Mouse (Mus musculus) CH12.LX (cell line): Measurements from ENCODE around the gene Sytl1. TPM values are rescaled to one million over a fixed set of nuclear protein-coding genes. Genes with fewer than 3 reads are reported as not detected.

Experiments used
- DNase-seq: peaks from one replicate; pipeline ENCODE4 v3.0.0-alpha.2; 2013; ENCODE audit errors: extremely low read depth
- H3K27ac ChIP-seq: 2 replicates; pipeline ENCODE4 v1.5.1; 2012; ENCODE audit warnings: low read depth, mild to moderate bottlenecking, control low read depth, moderate library complexity; ENCODE audit not compliant: insufficient read depth
- H3K27me3 ChIP-seq: replicated peaks from 2 replicates; pipeline ENCODE3; 2012; ENCODE audit warnings: inconsistent platforms
- H3K36me3 ChIP-seq, 2 experiments: replicated peaks in 1 of 2; 2 replicates each; pipeline versions ENCODE3 to v1.6.1; 2012; ENCODE audit warnings: inconsistent platforms in 1 of 2, low read length in 1 of 2, mild to moderate bottlenecking in 1 of 2, mixed read lengths in 1 of 2, moderate library complexity in 1 of 2; ENCODE audit not compliant: control insufficient read depth in 1 of 2, insufficient read depth in 1 of 2
- H3K4me1 ChIP-seq, 2 experiments: 2 replicates each; pipeline ENCODE4 v1.6.1; 2012; ENCODE audit warnings: inconsistent platforms in 1 of 2, moderate library complexity in 1 of 2; ENCODE audit not compliant: insufficient read depth in 2 of 2, control insufficient read depth in 1 of 2
- H3K4me2 ChIP-seq: 2 replicates; pipeline ENCODE4 v1.6.1; 2012; ENCODE audit warnings: low read depth, mild to moderate bottlenecking, control low read depth; ENCODE audit not compliant: poor library complexity, insufficient read depth, severe bottlenecking
- H3K4me3 ChIP-seq, 3 experiments: fragments of 150-350 bp in 1 of 3; sonication (generic) in 1 of 3; replicated peaks in 1 of 3; 2 replicates each; pipeline versions ENCODE3 to v1.5.1; 2011 to 2012; ENCODE audit warnings: low read depth in 2 of 3, low read length in 2 of 3, mild to moderate bottlenecking in 2 of 3, moderate library complexity in 2 of 3, control low read depth in 1 of 3, improper control_type of control experiment in 1 of 3, inconsistent platforms in 1 of 3, mixed read lengths in 1 of 3; ENCODE audit not compliant: poor library complexity in 1 of 3
- H3K79me2 ChIP-seq: replicated peaks from 2 replicates; pipeline ENCODE4 v1.6.1; 2012; ENCODE audit warnings: mild to moderate bottlenecking, moderate library complexity; ENCODE audit not compliant: control insufficient read depth, poor library complexity, insufficient read depth, severe bottlenecking; ENCODE audit errors: extremely low read depth
- H3K9ac ChIP-seq: 2 replicates; pipeline ENCODE4 v1.6.1; 2012; ENCODE audit warnings: low read depth, mild to moderate bottlenecking, control low read depth, moderate library complexity; ENCODE audit not compliant: insufficient read depth
- H3K9me3 ChIP-seq: replicated peaks from 2 replicates; pipeline ENCODE3; 2012; ENCODE audit warnings: low read length, inconsistent platforms, mixed read lengths
- CTCF ChIP-seq, 2 experiments: IDR thresholded peaks in 1 of 2; conservative IDR thresholded peaks in 1 of 2; 2 replicates each; pipeline ENCODE4 v1.5.1; 2011 to 2012; ENCODE audit warnings: low read depth in 2 of 2, low read length in 2 of 2, improper control_type of control experiment in 1 of 2, inconsistent platforms in 1 of 2, mild to moderate bottlenecking in 1 of 2, moderate library complexity in 1 of 2
- E2F4 ChIP-seq: IDR thresholded peaks from 2 replicates; pipeline ENCODE4 v1.6.1; 2011; ENCODE audit warnings: low read depth, low read length, improper control_type of control experiment; ENCODE audit not compliant: insufficient replicate concordance
- GABPA ChIP-seq: IDR thresholded peaks from 2 replicates; pipeline ENCODE4 v1.6.1; 2012; ENCODE audit warnings: low read depth, low read length, improper control_type of control experiment, inconsistent platforms; ENCODE audit not compliant: insufficient replicate concordance
- JUN ChIP-seq: IDR thresholded peaks from 2 replicates; pipeline ENCODE4 v1.6.1; 2011; ENCODE audit warnings: low read depth, mild to moderate bottlenecking, low read length, improper control_type of control experiment, moderate library complexity; ENCODE audit not compliant: insufficient read depth
- PAX5 ChIP-seq: IDR thresholded peaks from 2 replicates; pipeline ENCODE4 v1.6.1; 2012; ENCODE audit warnings: low read length, inconsistent platforms, mixed read lengths
- POLR2A ChIP-seq: IDR thresholded peaks from 2 replicates; pipeline ENCODE4 v1.6.1; 2011; ENCODE audit warnings: low read depth, mild to moderate bottlenecking, improper control_type of control experiment, low read length
- RCOR1 ChIP-seq: conservative IDR thresholded peaks from 2 replicates; pipeline ENCODE4 v1.6.1; 2012; ENCODE audit warnings: low read depth, mild to moderate bottlenecking, inconsistent platforms, low read length, improper control_type of control experiment
- ZC3H11A ChIP-seq: IDR thresholded peaks from 2 replicates; pipeline ENCODE4 v1.6.1; 2012; ENCODE audit warnings: low read depth, mild to moderate bottlenecking, inconsistent platforms, low read length, improper control_type of control experiment
- dilution Hi-C: fragments of 300-500 bp; cut with MboI; formaldehyde crosslinking; loops from 2 replicates; pipeline ENCODE4 v1.14.3; 2020; ENCODE audit warnings: low sequenced_read_pairs; ENCODE audit not compliant: extremely low pct_unique_long_range_greater_than_20kb, extremely low pct_ligation_motif_present
- in situ Hi-C: fragments of 300-500 bp; cut with MboI; formaldehyde crosslinking; loops from 3 replicates; pipeline ENCODE4 v1.14.3; 2019; ENCODE audit warnings: low sequenced_read_pairs, low pct_ligation_motif_present, low pct_unique_long_range_greater_than_20kb, mixed read lengths
- polyA plus RNA-seq: library from polyadenylated mRNA; unstranded; fragments of >175 nt; gene quantifications from 2 replicates; pipeline ENCODE4 v1.2.1, GENCODE M21; 2012; ENCODE audit warnings: low read depth; ENCODE audit not compliant: insufficient read length
- total RNA-seq, 2 experiments: library from RNA; depleted of rRNA; stranded (reverse); fragments of 300-350 nt in 1 of 2; fragments of >200 nt in 1 of 2; gene quantifications; 2 replicates each; pipeline ENCODE4 v1.2.3; 2012 to 2014

The Sytl1 gene
- total and polyA plus RNA-seq, 3 experiments: 8.2 to 20.0 (median 12.1) TPM

DNA sequence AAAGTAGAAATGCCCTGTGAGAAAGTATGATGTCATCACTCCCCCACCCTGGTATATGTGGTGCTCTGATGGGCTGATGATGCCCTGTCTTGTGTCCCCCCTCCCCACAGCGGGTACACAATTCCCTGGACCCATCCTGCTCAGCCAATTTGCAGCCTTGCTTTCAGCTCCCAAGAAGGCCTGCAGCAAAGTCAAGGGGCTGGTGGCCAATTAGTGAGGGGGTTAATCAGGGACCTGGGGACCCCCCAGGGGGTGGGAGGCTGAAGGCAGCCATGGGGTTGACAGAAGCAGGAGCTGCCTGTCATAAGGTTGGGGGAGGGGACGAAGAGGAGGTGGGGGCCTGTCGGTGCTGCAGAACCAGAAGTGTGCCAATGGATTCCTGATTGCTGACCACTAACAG is 59.3 kb downstream of the Sytl1 start:
- no peak overlapping the region for H3K4me2 ChIP-seq
- no peaks in the 10 kb centered on the region for H3K79me2 ChIP-seq
- in situ Hi-C loops: loop anchor here (10.0 kb wide), 1 partner anchor 189 kb away; the partner anchor contains the start of gene Ahdc1
- H3K27me3 ChIP-seq: peaks cover 6% of the 10 kb centered on the region
- H3K9ac ChIP-seq: no peak overlapping the region
- H3K36me3 ChIP-seq: peaks cover 0 to 19% of the 10 kb centered on the region in 2 experiments
- peaks cover 0 to 28% of the 10 kb centered on the region in 2 experiments; a peak in 2 of 4 replicates for H3K4me1 ChIP-seq
- no peak for DNase-seq
- no peak for TF ChIP-seq JUN
- TF ChIP-seq RCOR1: no peak
- TF ChIP-seq CTCF (conservative IDR thresholded peaks at IDR 0.05 in 1 of 2, IDR thresholded peaks at IDR 0.05 in 1 of 2; ENCODE audit: low read depth in 2 of 2, low read length in 2 of 2): no peak
- no peak for TF ChIP-seq GABPA
- TF ChIP-seq ZC3H11A: no peak
- TF ChIP-seq PAX5: no peak
- no peak for TF ChIP-seq POLR2A
- TF ChIP-seq E2F4: no peak
- dilution Hi-C loops: no loop called here
- no peak overlapping the region for H3K27ac ChIP-seq
- no peaks in the 10 kb centered on the region for H3K9me3 ChIP-seq
- H3K4me3 ChIP-seq: no peak overlapping the region

Other genes with a start within 250 kb of the Sytl1 start
- gene Wasf2, start 132.6 kb downstream of the Sytl1 start, total RNA-seq (2012; rRNA removed): 18.7 and 21.7 TPM in 2 replicates
- gene Wasf2, start 132.6 kb downstream of the Sytl1 start, total RNA-seq (2014; rRNA removed): 12.9 and 14.9 TPM in 2 replicates
- 53.1 and 59.5 TPM in 2 replicates for gene Wasf2, start 132.6 kb downstream of the Sytl1 start, polyA plus RNA-seq
- not detected in 2 replicates for gene Cd164l2, start 51.0 kb downstream of the Sytl1 start, total RNA-seq (2012; rRNA removed)
- gene Cd164l2, start 51.0 kb downstream of the Sytl1 start, total RNA-seq (2014; rRNA removed): not detected in 2 replicates
- gene Cd164l2, start 51.0 kb downstream of the Sytl1 start, polyA plus RNA-seq: not detected in 2 replicates
- 0.13 and 0.17 TPM in 2 replicates for gene Gpr3, start 50.6 kb downstream of the Sytl1 start, total RNA-seq (2012; rRNA removed)
- not detected in 2 replicates for gene Gpr3, start 50.6 kb downstream of the Sytl1 start, total RNA-seq (2014; rRNA removed)
- 0.11 TPM in 1 of 2 replicates, not detected in the other for gene Gpr3, start 50.6 kb downstream of the Sytl1 start, polyA plus RNA-seq
- 0.21 TPM in 1 of 2 replicates, not detected in the other for gene Map3k6, start 22.3 kb downstream of the Sytl1 start, total RNA-seq (2012; rRNA removed)
- not detected in 2 replicates for gene Map3k6, start 22.3 kb downstream of the Sytl1 start, total RNA-seq (2014; rRNA removed)
- not detected in 2 replicates for gene Map3k6, start 22.3 kb downstream of the Sytl1 start, polyA plus RNA-seq
- 64.0 and 64.8 TPM in 2 replicates for gene Tmem222, start 14.7 kb upstream of the Sytl1 start, total RNA-seq (2012; rRNA removed)
- gene Tmem222, start 14.7 kb upstream of the Sytl1 start, total RNA-seq (2014; rRNA removed): 85.0 and 95.7 TPM in 2 replicates
- 73.2 and 79.5 TPM in 2 replicates for gene Tmem222, start 14.7 kb upstream of the Sytl1 start, polyA plus RNA-seq
- gene Wdtc1, start 90.4 kb upstream of the Sytl1 start, total RNA-seq (2012; rRNA removed): 6.8 and 10.8 TPM in 2 replicates
- gene Wdtc1, start 90.4 kb upstream of the Sytl1 start, total RNA-seq (2014; rRNA removed): 2.8 and 3.0 TPM in 2 replicates
- gene Wdtc1, start 90.4 kb upstream of the Sytl1 start, polyA plus RNA-seq: 9.1 and 9.6 TPM in 2 replicates
- gene Slc9a1, start 106.6 kb upstream of the Sytl1 start, total RNA-seq (2012; rRNA removed): 4.2 and 4.7 TPM in 2 replicates
- 0.66 and 1.4 TPM in 2 replicates for gene Slc9a1, start 106.6 kb upstream of the Sytl1 start, total RNA-seq (2014; rRNA removed)
- 12.0 and 16.7 TPM in 2 replicates for gene Slc9a1, start 106.6 kb upstream of the Sytl1 start, polyA plus RNA-seq
- 0.13 TPM in 1 of 2 replicates, not detected in the other for gene Tent5b, start 217.0 kb upstream of the Sytl1 start, total RNA-seq (2012; rRNA removed)
- gene Tent5b, start 217.0 kb upstream of the Sytl1 start, total RNA-seq (2014; rRNA removed): not detected in 2 replicates
- gene Tent5b, start 217.0 kb upstream of the Sytl1 start, polyA plus RNA-seq: not detected in 2 replicates
- gene Trnp1, start 235.4 kb upstream of the Sytl1 start, total RNA-seq (2012; rRNA removed): not detected in 2 replicates
- gene Trnp1, start 235.4 kb upstream of the Sytl1 start, total RNA-seq (2014; rRNA removed): not detected in 2 replicates
- gene Trnp1, start 235.4 kb upstream of the Sytl1 start, polyA plus RNA-seq: not detected in 2 replicates